Mouse (Mus musculus) bone marrow macrophage, adult 2 months (primary cell): ENCODE data around the gene Filip1.

ENCODE experiments used
- CTCF ChIP-seq: IDR thresholded peaks from 2 replicates; pipeline ENCODE4 v1.5.1; 2012; ENCODE audit warnings: low read depth, mild to moderate bottlenecking, low read length, moderate library complexity
- POLR2A ChIP-seq: IDR thresholded peaks from 2 replicates; pipeline ENCODE4 v1.6.1; 2012; ENCODE audit warnings: mild to moderate bottlenecking, low read depth, low read length, borderline replicate concordance

- no peak for TF ChIP-seq CTCF
- no peak for TF ChIP-seq POLR2A
Measured at GRCm38 (mm10) chr9:79990456-79991017, 22.1 kb downstream of the Filip1 start.
